Mouse (Mus musculus): Measurements from ENCODE around the gene Brs3. TPM values are rescaled to one million over a fixed set of nuclear protein-coding genes. Genes with fewer than 3 reads are reported as not detected.
A peak's percentile ranks its signal among the peaks of the same experiment; 100 is the strongest.

The Brs3 gene
- not detected in 2 replicates for polyA plus RNA-seq (2015; fragmentation: Nextera tagmentation; extraction: Ambion mirVana)

DNA sequence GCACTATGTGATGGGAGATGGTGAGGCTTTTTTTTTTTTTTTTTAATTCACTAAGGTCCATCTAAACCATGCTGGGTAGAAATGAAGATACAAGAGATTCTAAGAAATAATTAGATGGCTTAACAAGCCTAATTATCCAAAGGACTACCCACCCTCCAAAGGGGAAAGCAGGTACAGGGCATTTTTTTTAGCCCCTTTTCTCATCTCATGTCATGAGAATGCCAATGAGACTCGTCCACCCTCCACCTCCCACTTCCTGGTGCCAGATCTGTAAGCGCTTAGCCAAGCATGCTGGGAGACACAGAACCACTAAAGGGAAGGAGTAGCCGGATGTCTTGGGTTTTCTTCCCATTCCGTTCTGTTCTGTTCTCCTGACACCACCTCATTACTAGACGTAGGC is at the start of gene Brs3:
TSS of gene Brs3 (plus strand) at position 301 of the 400 bp plus-strand sequence.
- H3K27me3 ChIP-seq = no peaks in the 10 kb centered on the region
- WGBS = 72% methylated on average over 5 of the region's 5 CpGs
- no peak for ATAC-seq (ENCODE audit: borderline replicate concordance, extremely low read depth, low FRiP score, low TSS enrichment)
- H3K4me2 ChIP-seq = no peak within 1 kb of the TSS
- no peak within 1 kb of the TSS for H3K4me3 ChIP-seq
- no peaks in the 10 kb centered on the region for H3K4me1 ChIP-seq
- H3K36me3 ChIP-seq = no peaks in the 10 kb centered on the region
- no peaks in the 10 kb centered on the region for H3K9me3 ChIP-seq
- no peak within 1 kb of the TSS for H3K9ac ChIP-seq
- H3K27ac ChIP-seq = no peak within 1 kb of the TSS

DNA sequence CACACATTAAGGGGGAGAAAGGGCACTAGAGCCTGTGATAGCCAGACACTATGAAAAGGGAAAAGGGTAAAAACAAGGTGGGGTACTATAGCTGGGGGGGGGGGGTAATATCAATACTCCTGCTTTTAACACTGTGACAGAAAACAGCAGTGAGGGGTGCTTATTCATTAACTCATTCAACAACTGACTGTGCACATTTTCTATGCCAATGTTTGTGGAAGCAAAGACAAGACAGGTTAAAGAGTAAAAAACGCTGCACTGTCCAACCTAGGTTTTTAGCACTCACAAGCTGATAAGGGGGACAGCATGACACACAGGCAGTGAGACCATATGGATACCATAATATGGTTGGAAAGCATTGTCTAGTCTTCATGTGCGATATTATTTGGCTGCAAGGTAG is 30.0 kb upstream of the Brs3 start:
- ATAC-seq (ENCODE audit: borderline replicate concordance, extremely low read depth, low FRiP score, low TSS enrichment) = no peak
- Histone ChIP-seq H3K4me1 (no peaks in the 10 kb centered on the region), H3K4me3 (no peak overlapping the region), H3K36me3 (no peaks in the 10 kb centered on the region), H3K27me3 (no peaks in the 10 kb centered on the region), H3K9ac (no peak overlapping the region), H3K9me3 (no peaks in the 10 kb centered on the region), H3K27ac (no peak overlapping the region), H3K4me2 (no peak overlapping the region)
- 64% methylated on average over 2 of the region's 2 CpGs for WGBS

DNA sequence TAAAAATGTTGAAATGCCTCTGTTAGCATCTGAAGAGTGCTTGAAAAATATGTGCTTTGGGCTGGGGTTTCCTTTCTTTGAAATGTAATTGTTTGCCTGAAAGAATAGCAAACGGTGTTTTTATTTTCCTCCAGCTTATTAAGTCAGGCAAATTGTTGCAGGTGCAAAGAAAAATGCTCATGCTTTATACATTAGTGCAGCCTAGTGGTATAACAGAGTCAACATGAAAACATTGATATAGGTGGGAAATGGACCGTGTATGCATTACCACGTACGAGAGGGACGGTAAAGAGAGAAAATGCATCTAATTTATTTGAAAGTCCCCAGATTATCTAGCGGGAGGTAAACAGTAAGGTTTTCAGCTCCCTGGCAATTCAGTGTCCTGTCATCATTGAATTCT is 995 bp downstream of the Brs3 start:
- H3K36me3 ChIP-seq = no peaks in the 10 kb centered on the region
- no peaks in the 10 kb centered on the region for H3K27me3 ChIP-seq
- H3K4me2 ChIP-seq = no peak overlapping the region
- H3K4me1 ChIP-seq = no peaks in the 10 kb centered on the region
- WGBS = 85% methylated on average over 6 of the region's 6 CpGs
- no peak overlapping the region for H3K4me3 ChIP-seq
- no peak overlapping the region for H3K27ac ChIP-seq
- H3K9ac ChIP-seq = no peak overlapping the region
- no peaks in the 10 kb centered on the region for H3K9me3 ChIP-seq
- no peak for ATAC-seq (ENCODE audit: borderline replicate concordance, extremely low read depth, low FRiP score, low TSS enrichment)

DNA sequence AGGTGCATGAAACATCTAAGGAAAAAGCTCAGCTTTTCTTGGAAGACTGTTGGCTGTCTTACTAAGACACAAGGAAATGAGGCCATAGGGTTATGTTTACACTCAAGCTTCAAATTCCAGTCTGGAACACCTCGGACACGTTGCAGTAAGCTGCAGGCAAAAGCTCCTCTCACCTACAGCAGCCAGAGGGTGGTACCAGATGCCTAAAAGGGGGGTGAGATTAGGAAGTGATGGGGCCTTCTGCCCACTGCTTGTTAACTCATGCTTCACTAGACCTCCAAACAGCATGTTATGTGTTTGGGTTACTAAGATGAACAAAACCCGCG is 9.9 kb downstream of the Brs3 start:
- Histone ChIP-seq H3K27ac (peak overlapping the region; percentile 96), H3K36me3 (peaks cover 9% of the 10 kb centered on the region), H3K4me3 (peak overlapping the region; percentile 62), H3K27me3 (no peaks in the 10 kb centered on the region), H3K9me3 (no peaks in the 10 kb centered on the region), H3K4me2 (peak overlapping the region; percentile 52), H3K4me1 (no peaks in the 10 kb centered on the region), H3K9ac (peak overlapping the region; percentile 64)
- 11% methylated on average over 4 of the region's 4 CpGs for WGBS
- ATAC-seq (ENCODE audit: borderline replicate concordance, extremely low read depth, low FRiP score, low TSS enrichment) = peak; percentile 43; the same call in 1 of the 2 replicates

DNA sequence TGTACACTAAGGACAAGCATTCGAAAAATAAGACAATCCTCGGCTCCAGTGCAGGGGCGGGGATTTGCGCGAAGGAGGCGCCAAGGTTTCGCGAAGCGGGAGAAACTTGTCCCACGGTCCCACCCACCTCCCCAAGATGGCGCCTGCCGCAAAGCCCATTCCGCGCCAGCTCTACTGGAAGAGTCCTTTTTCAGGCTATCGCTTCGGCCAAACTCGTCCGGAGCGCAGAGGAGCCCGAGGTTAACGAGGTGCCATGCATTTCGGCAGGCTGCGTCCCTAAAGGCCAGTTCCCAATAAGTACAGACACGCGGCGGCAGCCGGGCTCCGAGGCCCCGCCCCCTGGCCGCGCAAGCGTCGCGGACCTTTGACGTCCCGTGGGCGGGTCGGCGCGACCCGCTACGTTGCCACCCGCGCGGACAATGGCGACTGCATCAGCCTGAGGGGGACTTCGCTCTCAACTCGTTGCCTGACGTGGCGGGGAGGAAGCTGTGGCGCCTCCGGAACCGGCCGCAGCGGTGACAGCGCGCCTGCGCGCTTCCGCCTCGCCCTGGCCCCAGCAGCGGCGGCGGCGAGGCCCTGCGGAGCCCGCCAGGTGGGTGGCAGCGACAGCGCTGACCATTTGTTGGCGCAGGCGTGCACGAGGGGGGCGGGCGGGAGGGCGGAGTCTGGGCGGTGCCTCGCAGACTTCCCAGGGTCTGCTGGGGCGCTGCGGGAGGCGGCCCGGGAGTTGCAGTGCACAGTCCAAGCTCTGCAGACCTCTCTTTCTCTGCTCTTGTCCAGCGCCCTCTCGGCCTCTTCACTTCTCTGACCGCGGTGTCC is 10.5 kb downstream of the Brs3 start, which contains the start of gene Htatsf1:
TSS of gene Htatsf1 (plus strand) at position 410 of the 819 bp plus-strand sequence.
- peak within 1 kb of the TSS; percentile 52 for H3K4me2 ChIP-seq
- H3K4me1 ChIP-seq = no peaks in the 10 kb centered on the region
- no peaks in the 10 kb centered on the region for H3K27me3 ChIP-seq
- peak within 1 kb of the TSS; percentile 96 for H3K27ac ChIP-seq
- ATAC-seq (ENCODE audit: borderline replicate concordance, extremely low read depth, low FRiP score, low TSS enrichment) = peak; percentile 97
- WGBS = 16% methylated on average over 74 of the region's 85 CpGs
- peak within 1 kb of the TSS; percentile 62 for H3K4me3 ChIP-seq
- H3K9ac ChIP-seq = peak within 1 kb of the TSS; percentile 64
- no peaks in the 10 kb centered on the region for H3K9me3 ChIP-seq
- H3K36me3 ChIP-seq = peaks cover 9% of the 10 kb centered on the region

DNA sequence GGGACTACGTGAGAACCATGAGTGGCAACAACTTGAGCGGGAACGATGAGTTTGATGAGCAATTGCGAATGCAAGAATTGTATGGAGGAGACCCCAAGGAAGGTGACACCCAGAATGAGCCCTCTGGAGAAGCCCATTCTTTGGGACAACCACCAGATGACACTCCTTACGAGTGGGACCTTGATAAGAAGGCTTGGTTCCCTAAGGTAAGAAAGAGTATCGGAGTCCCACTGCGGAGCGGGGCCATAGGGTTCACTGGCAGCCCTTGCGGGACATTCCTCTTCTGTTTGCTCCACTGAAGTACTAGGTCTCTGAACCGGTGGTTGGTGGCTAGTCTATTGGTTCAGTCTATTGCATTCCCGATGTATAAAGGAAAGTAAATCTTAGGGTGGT is 11.1 kb downstream of the Brs3 start:
- H3K27me3 ChIP-seq = no peaks in the 10 kb centered on the region
- H3K4me3 ChIP-seq = peak overlapping the region; percentile 62
- H3K27ac ChIP-seq = peak overlapping the region; percentile 96; the same call in 1 of the 2 replicates
- H3K9me3 ChIP-seq = no peaks in the 10 kb centered on the region
- peak; percentile 16; the same call in 1 of the 2 replicates for ATAC-seq (ENCODE audit: borderline replicate concordance, extremely low read depth, low FRiP score, low TSS enrichment)
- 15% methylated on average over 11 of the region's 11 CpGs for WGBS
- H3K36me3 ChIP-seq = peaks cover 9% of the 10 kb centered on the region
- H3K4me2 ChIP-seq = peak overlapping the region; percentile 49
- H3K4me1 ChIP-seq = no peaks in the 10 kb centered on the region
- peak overlapping the region; percentile 64 for H3K9ac ChIP-seq

DNA sequence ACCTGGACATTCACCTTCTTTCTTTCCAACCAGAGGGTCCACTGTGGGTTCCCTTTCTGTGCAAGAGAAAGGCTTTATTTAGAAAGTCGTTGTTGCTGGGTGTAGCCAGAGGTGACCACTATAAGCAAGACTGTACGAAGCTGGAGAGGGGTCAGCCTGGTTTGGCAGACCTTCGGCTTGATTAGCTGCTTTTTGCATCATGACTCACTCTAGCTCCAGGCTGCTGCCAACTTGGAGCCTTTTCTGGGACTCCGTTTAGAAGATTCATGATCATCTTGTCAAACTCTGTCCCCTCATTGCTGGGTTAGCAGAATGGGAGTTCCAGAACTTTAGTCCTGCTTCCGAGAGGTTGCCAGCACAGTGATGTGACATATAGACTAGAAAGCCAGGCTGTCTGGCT is 38.6 kb downstream of the Brs3 start:
- 58% methylated on average over 5 of the region's 5 CpGs for WGBS
- H3K36me3 ChIP-seq = no peaks in the 10 kb centered on the region

DNA sequence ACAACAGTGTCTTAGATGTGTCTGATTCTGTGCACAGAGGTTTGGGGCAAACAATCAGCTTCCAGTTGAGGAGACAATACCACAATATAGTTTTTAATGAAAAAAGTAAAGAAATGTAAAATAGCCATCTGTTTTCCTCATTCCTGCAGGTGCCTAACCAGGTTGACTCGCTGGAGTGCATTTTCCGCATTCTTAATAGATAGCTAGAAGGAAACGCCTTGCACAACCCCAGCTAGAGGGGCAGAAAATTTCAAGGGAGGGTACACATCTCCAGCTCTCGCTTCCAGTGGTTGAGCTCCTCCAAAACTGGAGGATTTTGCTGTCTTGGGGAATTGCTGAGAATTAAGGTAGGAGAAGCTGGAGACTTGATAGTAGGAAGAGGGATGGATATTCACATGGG is 44.9 kb downstream of the Brs3 start, which contains the start of gene Vgll1:
TSS of gene Vgll1 (plus strand) at position 301 of the 400 bp plus-strand sequence.
- no peak within 1 kb of the TSS for H3K27ac ChIP-seq
- H3K9ac ChIP-seq = no peak within 1 kb of the TSS
- H3K4me1 ChIP-seq = no peaks in the 10 kb centered on the region
- WGBS = 70% methylated on average over 4 of the region's 4 CpGs
- H3K27me3 ChIP-seq = no peaks in the 10 kb centered on the region
- no peaks in the 10 kb centered on the region for H3K9me3 ChIP-seq
- no peak within 1 kb of the TSS for H3K4me2 ChIP-seq
- no peak within 1 kb of the TSS for H3K4me3 ChIP-seq
- no peak for ATAC-seq (ENCODE audit: borderline replicate concordance, extremely low read depth, low FRiP score, low TSS enrichment)
- no peaks in the 10 kb centered on the region for H3K36me3 ChIP-seq

More for the DNA sequence above, 38.6 kb downstream of the Brs3 start:
- Histone ChIP-seq H3K4me2 (no peak overlapping the region), H3K27me3 (no peaks in the 10 kb centered on the region), H3K27ac (no peak overlapping the region), H3K4me1 (no peaks in the 10 kb centered on the region), H3K9me3 (no peaks in the 10 kb centered on the region), H3K9ac (no peak overlapping the region), H3K4me3 (no peak overlapping the region)
- no peak for ATAC-seq (ENCODE audit: borderline replicate concordance, extremely low read depth, low FRiP score, low TSS enrichment)

Other genes with a start within 250 kb of the Brs3 start
- 2.5 and 2.7 TPM in 2 replicates for gene Map7d3, start 220.7 kb upstream of the Brs3 start, polyA plus RNA-seq (2015; fragmentation: Nextera tagmentation; extraction: Ambion mirVana)
- not detected in 2 replicates for gene Adgrg4, start 172.9 kb upstream of the Brs3 start, polyA plus RNA-seq (2015; fragmentation: Nextera tagmentation; extraction: Ambion mirVana)
- 71.2 and 73.1 TPM in 2 replicates for gene Htatsf1, start 10.5 kb downstream of the Brs3 start, polyA plus RNA-seq (2015; fragmentation: Nextera tagmentation; extraction: Ambion mirVana)
- gene Vgll1, start 45.0 kb downstream of the Brs3 start, polyA plus RNA-seq (2015; fragmentation: Nextera tagmentation; extraction: Ambion mirVana) = 0.30 TPM in 1 of 2 replicates, not detected in the other
- not detected in 2 replicates for gene Cd40lg, start 169.1 kb downstream of the Brs3 start, polyA plus RNA-seq (2015; fragmentation: Nextera tagmentation; extraction: Ambion mirVana)

Measured in lung, embryonic 15.5 days (tissue).